Mouse (Mus musculus) embryonic facial prominence, embryonic 11.5 days (tissue): ENCODE data around the gene Ugt2a3. TPM values are rescaled to one million over a fixed set of nuclear protein-coding genes. Genes with fewer than 3 reads are reported as not detected.
"Not testable (repeated sequence)": the region's sequence is repeated elsewhere in the genome, so short reads cannot be mapped to it uniquely, and the experiment has no call there.

Source experiments
- ATAC-seq: fragments of 200-750 bp; cut with Nextera tagmentation; replicated peaks from 2 replicates; pipeline ENCODE4 v1.8.0; 2017; ENCODE audit warnings: low read depth; ENCODE audit not compliant: insufficient number of reproducible peaks, low FRiP score, low TSS enrichment
- DNase-seq: peaks from one replicate; pipeline ENCODE4 v3.0.0-alpha.2; 2015; ENCODE audit warnings: low spot score
- H3K27ac ChIP-seq: fragments of 300-500 bp; sonication (generic); replicated peaks from 2 replicates; pipeline ENCODE4 v1.5.1; 2014; ENCODE audit warnings: mild to moderate bottlenecking, low read depth, low read length, control low read depth
- H3K27me3 ChIP-seq: fragments of 300-500 bp; sonication (generic); 2 replicates; pipeline ENCODE4 v1.6.1; 2014; ENCODE audit warnings: mild to moderate bottlenecking, low read length, moderate library complexity, mixed read lengths; ENCODE audit not compliant: control insufficient read depth, insufficient read depth
- H3K36me3 ChIP-seq: fragments of 300-500 bp; sonication (generic); replicated peaks from 2 replicates; pipeline ENCODE4 v1.6.1; 2014; ENCODE audit warnings: low read depth, mild to moderate bottlenecking, low read length, moderate library complexity, mixed read lengths; ENCODE audit not compliant: control insufficient read depth, insufficient read depth
- H3K4me1 ChIP-seq: fragments of 300-500 bp; sonication (generic); 2 replicates; pipeline ENCODE4 v1.6.1; 2014; ENCODE audit warnings: low read length, mixed read lengths; ENCODE audit not compliant: control insufficient read depth, insufficient read depth
- H3K4me2 ChIP-seq: fragments of 300-500 bp; sonication (generic); 2 replicates; pipeline ENCODE4 v1.6.1; 2014; ENCODE audit warnings: low read depth, mild to moderate bottlenecking, control low read depth, low read length, moderate library complexity
- H3K4me3 ChIP-seq: fragments of 300-500 bp; sonication (generic); 2 replicates; pipeline ENCODE4 v1.5.1; 2014; ENCODE audit warnings: low read depth, low read length, control low read depth
- H3K9ac ChIP-seq: fragments of 300-500 bp; sonication (generic); replicated peaks from 2 replicates; pipeline ENCODE4 v1.6.1; 2014; ENCODE audit warnings: mild to moderate bottlenecking, control low read depth, low read length
- H3K9me3 ChIP-seq: fragments of 300-500 bp; sonication (generic); replicated peaks from 2 replicates; pipeline ENCODE4 v1.6.1; 2016; ENCODE audit warnings: mild to moderate bottlenecking, low read length, inconsistent platforms, mixed read lengths; ENCODE audit not compliant: control insufficient read depth
- WGBS: fragments of 180-500 bp; shearing (Covaris S2); extraction: QIAGEN DNeasy Blood & Tissue Kit; methylation state at CpG from one replicate; pipeline ENCODE4 v1.1.7; 2014; 5-methylcytosine and 5-hydroxymethylcytosine counted together
- polyA plus RNA-seq: library from polyadenylated mRNA; unstranded; fragments of >200 nt; fragmentation: Nextera tagmentation; extraction: Ambion mirVana; gene quantifications from 2 replicates; pipeline ENCODE4 v1.2.1, GENCODE M21; 2014

The Ugt2a3 gene
- not detected in 2 replicates for polyA plus RNA-seq

GRCm38 (mm10) chr5:87336961-87337697 is at the start of gene Ugt2a3:
Gene Ugt2a3, minus strand, starts transcription at chr5:87337195.
- no peak for DNase-seq
- Histone ChIP-seq H3K9ac (no peak within 1 kb of the TSS), H3K27me3 (no peaks in the 10 kb centered on the region), H3K4me3 (no peak within 1 kb of the TSS), H3K27ac (no peak within 1 kb of the TSS), H3K4me2 (no peak within 1 kb of the TSS), H3K36me3 (no peaks in the 10 kb centered on the region), H3K9me3 (no peaks in the 10 kb centered on the region), H3K4me1 (no peaks in the 10 kb centered on the region)
- 81% methylated on average over 11 of the region's 11 CpGs for WGBS
- no peak for ATAC-seq

- 80% methylated on average over 2 of the region's 2 CpGs for WGBS
- H3K36me3 ChIP-seq = no peaks in the 10 kb centered on the region
- H3K4me2 ChIP-seq = no peak overlapping the region
- H3K27me3 ChIP-seq = no peaks in the 10 kb centered on the region
- ATAC-seq (no peak), DNase-seq (no peak)
- H3K4me1 ChIP-seq = no peaks in the 10 kb centered on the region
- no peak overlapping the region for H3K27ac ChIP-seq
- no peaks in the 10 kb centered on the region for H3K9me3 ChIP-seq
- no peak overlapping the region for H3K4me3 ChIP-seq
- no peak overlapping the region for H3K9ac ChIP-seq
Observed at GRCm38 (mm10) chr5:87380234-87380633, 43.2 kb upstream of the Ugt2a3 start.

GRCm38 (mm10) chr5:87379825-87380224 is 42.8 kb upstream of the Ugt2a3 start:
- Histone ChIP-seq H3K27me3 (no peaks in the 10 kb centered on the region), H3K9me3 (no peaks in the 10 kb centered on the region), H3K4me3 (no peak overlapping the region), H3K36me3 (no peaks in the 10 kb centered on the region), H3K9ac (no peak overlapping the region), H3K27ac (no peak overlapping the region), H3K4me2 (no peak overlapping the region), H3K4me1 (no peaks in the 10 kb centered on the region)
- ATAC-seq (no peak), DNase-seq (no peak)

GRCm38 (mm10) chr5:87375874-87376383 is 38.9 kb upstream of the Ugt2a3 start:
- 84% methylated on average over 3 of the region's 3 CpGs for WGBS
- no peak overlapping the region for H3K4me3 ChIP-seq
- no peak overlapping the region for H3K9ac ChIP-seq
- ATAC-seq (no peak), DNase-seq (no peak)
- H3K4me1 ChIP-seq = no peaks in the 10 kb centered on the region
- H3K27me3 ChIP-seq = no peaks in the 10 kb centered on the region
- H3K4me2 ChIP-seq = no peak overlapping the region
- no peaks in the 10 kb centered on the region for H3K36me3 ChIP-seq
- no peak overlapping the region for H3K27ac ChIP-seq
- H3K9me3 ChIP-seq = no peaks in the 10 kb centered on the region

- DNase-seq = no peak
Observed at GRCm38 (mm10) chr5:87373502-87373863, 36.5 kb upstream of the Ugt2a3 start.

GRCm38 (mm10) chr5:87372788-87373501 is 36.0 kb upstream of the Ugt2a3 start:
- not testable (repeated sequence) for H3K9ac ChIP-seq, H3K36me3 ChIP-seq, ATAC-seq, H3K4me2 ChIP-seq, H3K27ac ChIP-seq, H3K27me3 ChIP-seq, H3K4me1 ChIP-seq, H3K9me3 ChIP-seq, H3K4me3 ChIP-seq, DNase-seq
- 69% methylated on average over 4 of the region's 4 CpGs for WGBS

More at GRCm38 (mm10) chr5:87373502-87373863, 36.5 kb upstream of the Ugt2a3 start:
- Histone ChIP-seq H3K9me3 (no peaks in the 10 kb centered on the region), H3K36me3 (no peaks in the 10 kb centered on the region), H3K27me3 (no peaks in the 10 kb centered on the region), H3K9ac (no peak overlapping the region), H3K27ac (no peak overlapping the region), H3K4me2 (no peak overlapping the region), H3K4me1 (no peaks in the 10 kb centered on the region), H3K4me3 (no peak overlapping the region)
- ATAC-seq = no peak
- WGBS = 74% methylated on average over 1 of the region's 1 CpGs

GRCm38 (mm10) chr5:87350350-87350749 is 13.4 kb upstream of the Ugt2a3 start:
- no peak overlapping the region for H3K9ac ChIP-seq
- no peaks in the 10 kb centered on the region for H3K27me3 ChIP-seq
- DNase-seq (no peak), ATAC-seq (no peak)
- 64% methylated on average over 1 of the region's 1 CpGs for WGBS
- no peak overlapping the region for H3K27ac ChIP-seq
- H3K36me3 ChIP-seq = no peaks in the 10 kb centered on the region
- H3K4me3 ChIP-seq = no peak overlapping the region
- no peaks in the 10 kb centered on the region for H3K9me3 ChIP-seq
- no peak overlapping the region for H3K4me2 ChIP-seq
- H3K4me1 ChIP-seq = no peaks in the 10 kb centered on the region

GRCm38 (mm10) chr5:87349150-87349549 is 12.2 kb upstream of the Ugt2a3 start:
- not testable (repeated sequence) for H3K9ac ChIP-seq, DNase-seq, ATAC-seq, H3K4me2 ChIP-seq, H3K36me3 ChIP-seq, H3K9me3 ChIP-seq, H3K4me3 ChIP-seq, H3K27me3 ChIP-seq, H3K4me1 ChIP-seq, H3K27ac ChIP-seq
- 93% methylated on average over 1 of the region's 1 CpGs for WGBS
